Mouse (Mus musculus) liver, embryonic 15.5 days (tissue): ENCODE data around the gene H60b. TPM values are rescaled to one million over a fixed set of nuclear protein-coding genes. Genes with fewer than 3 reads are reported as not detected.
"Not testable (repeated sequence)": the region's sequence is repeated elsewhere in the genome, so short reads cannot be mapped to it uniquely, and the experiment has no call there.

ENCODE experiments used
- ATAC-seq: fragments of 200-750 bp; cut with Nextera tagmentation; 2 replicates; pipeline ENCODE4 v1.8.0; 2017; ENCODE audit warnings: moderate number of reproducible peaks, mild to moderate bottlenecking, moderate library complexity; ENCODE audit not compliant: insufficient read depth
- H3K27ac ChIP-seq: fragments of 300-500 bp; sonication (generic); replicated peaks from 2 replicates; pipeline ENCODE4 v1.5.1; 2015; ENCODE audit warnings: mild to moderate bottlenecking, inconsistent platforms
- H3K27me3 ChIP-seq: fragments of 300-500 bp; sonication (generic); 2 replicates; pipeline ENCODE4 v1.6.1; 2015; ENCODE audit warnings: mild to moderate bottlenecking, inconsistent platforms
- H3K36me3 ChIP-seq: fragments of 300-500 bp; sonication (generic); replicated peaks from 2 replicates; pipeline ENCODE4 v1.6.1; 2015; ENCODE audit warnings: moderate library complexity, mild to moderate bottlenecking, inconsistent platforms
- H3K4me1 ChIP-seq: fragments of 300-500 bp; sonication (generic); replicated peaks from 2 replicates; pipeline ENCODE4 v1.6.1; 2015; ENCODE audit warnings: inconsistent platforms
- H3K4me2 ChIP-seq: fragments of 300-500 bp; sonication (generic); 2 replicates; pipeline ENCODE4 v1.6.1; 2015; ENCODE audit warnings: moderate library complexity, mild to moderate bottlenecking, inconsistent platforms
- H3K4me3 ChIP-seq: fragments of 300-500 bp; sonication (generic); replicated peaks from 2 replicates; pipeline ENCODE4 v1.5.1; 2015; ENCODE audit warnings: mild to moderate bottlenecking, inconsistent platforms
- H3K9ac ChIP-seq: fragments of 300-500 bp; sonication (generic); 2 replicates; pipeline ENCODE4 v1.6.1; 2015; ENCODE audit warnings: moderate library complexity, mild to moderate bottlenecking, inconsistent platforms
- H3K9me3 ChIP-seq: fragments of 300-500 bp; sonication (generic); replicated peaks from 2 replicates; pipeline ENCODE4 v1.6.1; 2016; ENCODE audit warnings: inconsistent platforms
- whole genome bisulfite sequencing: fragments of 180-500 bp; shearing (Covaris S2); methylation state at CpG from one replicate; pipeline ENCODE4 v1.1.7; 2015; ENCODE audit warnings: mixed read lengths; ENCODE audit not compliant: insufficient replicate concordance; 5-methylcytosine and 5-hydroxymethylcytosine counted together
- polyA plus RNA-seq: library from polyadenylated mRNA; unstranded; fragments of >200 nt; fragmentation: Nextera tagmentation; extraction: Ambion mirVana; gene quantifications from 2 replicates; pipeline ENCODE4 v1.2.1, GENCODE M21; 2015

H60b gene
- polyA plus RNA-seq = 0.36 TPM in 1 of 2 replicates, not detected in the other

DNA sequence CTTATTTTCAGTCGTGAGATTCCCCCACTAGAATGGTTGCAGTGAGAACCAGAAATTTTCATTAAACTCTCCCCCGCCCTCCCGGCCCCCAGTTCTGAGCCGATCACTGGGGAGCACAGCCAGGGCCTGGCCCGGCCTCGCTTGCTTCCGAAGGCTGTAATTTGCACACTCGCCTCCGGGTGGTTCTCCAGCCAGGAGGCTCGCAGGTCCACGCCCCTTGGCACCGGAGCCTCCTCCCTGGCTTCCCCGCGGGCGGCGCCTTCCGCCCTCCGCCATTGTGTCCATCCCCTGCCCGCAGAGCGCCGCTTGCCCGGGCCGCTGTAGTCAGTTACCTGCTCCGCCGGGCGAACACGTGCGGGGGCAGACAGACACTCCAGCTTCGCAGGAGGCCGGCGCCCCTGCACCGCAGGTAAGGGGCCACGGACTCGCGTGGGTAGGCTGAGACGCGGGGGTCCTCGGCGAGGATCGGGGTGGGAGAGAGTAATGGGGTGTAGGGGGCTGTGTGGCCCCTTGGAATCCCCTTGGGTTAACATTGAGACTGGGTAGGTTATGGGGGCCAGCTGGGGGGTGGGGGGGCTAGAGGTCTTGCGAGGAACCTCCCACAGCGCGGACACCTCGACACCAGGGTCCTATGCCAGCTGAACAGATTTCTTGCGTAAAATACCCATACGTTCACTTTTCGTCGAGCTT lies at the start of gene H60b, which contains the start of gene Raet1e:
Gene H60b, plus strand, starts transcription at position 277 of the 690 bp plus-strand sequence.
Gene Raet1e, plus strand, starts transcription at position 260 of the 690 bp plus-strand sequence.
- not testable (repeated sequence) for H3K27ac ChIP-seq, H3K9me3 ChIP-seq, ATAC-seq, H3K36me3 ChIP-seq, H3K9ac ChIP-seq, H3K4me1 ChIP-seq
- 2% methylated on average over 48 of the region's 48 CpGs for WGBS
- Histone ChIP-seq H3K4me2 (peak within 1 kb of the TSS; percentile 48), H3K4me3 (peak within 1 kb of the TSS; percentile 34; the same call in 1 of the 2 replicates), H3K27me3 (peaks cover 84% of the 10 kb centered on the region)

GRCm38 (mm10) chr10:22140665-22141280 lies 17.6 kb upstream of the H60b start:
- Histone ChIP-seq H3K9me3 (no peaks in the 10 kb centered on the region), H3K27ac (no peak overlapping the region), H3K27me3 (0 out of 2 replicates have a peak, but pooled peaks cover 5% of the 10 kb centered on the region), H3K4me2 (peak overlapping the region; percentile 56), H3K36me3 (no peaks in the 10 kb centered on the region), H3K4me3 (0 out of 2 replicates have a peak overlapping the region, but pooled peaks have one; percentile 21), H3K4me1 (no peaks in the 10 kb centered on the region; the same call in 1 of the 2 replicates), H3K9ac (no peak overlapping the region)
- whole genome bisulfite sequencing = 3% methylated on average over 19 of the region's 19 CpGs
- ATAC-seq = no peak

- 55% methylated on average over 1 of the region's 1 CpGs for WGBS
- H3K9me3 ChIP-seq, H3K9ac ChIP-seq, H3K4me2 ChIP-seq, ATAC-seq, H3K4me1 ChIP-seq, H3K27ac ChIP-seq, H3K36me3 ChIP-seq, H3K4me3 ChIP-seq, H3K27me3 ChIP-seq: not testable (repeated sequence)
Observed at GRCm38 (mm10) chr10:22142194-22142593, 16.2 kb upstream of the H60b start.

DNA sequence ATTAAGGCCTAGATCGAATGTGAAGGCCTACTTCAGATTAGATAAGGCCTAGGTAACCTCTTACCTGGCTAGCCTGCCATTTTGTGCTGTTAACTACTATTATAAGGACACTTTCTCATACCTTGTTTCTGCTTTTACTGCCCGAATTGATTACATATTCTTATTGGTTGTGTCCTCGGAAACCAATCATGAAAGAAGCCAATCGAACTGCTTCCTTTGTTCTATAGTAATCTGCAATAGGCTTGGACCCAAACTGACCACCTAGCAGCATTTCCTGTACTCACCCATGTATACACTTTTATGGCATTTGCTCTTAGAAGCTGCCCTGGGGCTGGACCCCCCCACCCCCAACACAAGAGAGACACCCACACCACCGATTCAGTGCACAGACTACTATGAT lies 15.5 kb upstream of the H60b start:
- Histone ChIP-seq H3K27ac (no peak overlapping the region), H3K9me3 (no peaks in the 10 kb centered on the region), H3K4me1 (no peaks in the 10 kb centered on the region; the same call in 1 of the 2 replicates), H3K4me2 (no peak overlapping the region), H3K9ac (no peak overlapping the region), H3K4me3 (no peak overlapping the region), H3K36me3 (no peaks in the 10 kb centered on the region), H3K27me3 (0 out of 2 replicates have a peak, but pooled peaks cover 5% of the 10 kb centered on the region)
- 45% methylated on average over 5 of the region's 5 CpGs for WGBS
- ATAC-seq = no peak

- H3K4me1 ChIP-seq = peaks cover 6% of the 10 kb centered on the region
- H3K27ac ChIP-seq = no peak overlapping the region; the same call in 1 of the 2 replicates
- H3K9ac ChIP-seq = peak overlapping the region; percentile 40; the same call in 1 of the 2 replicates
- peaks cover 52% of the 10 kb centered on the region for H3K27me3 ChIP-seq
- H3K36me3 ChIP-seq = no peaks in the 10 kb centered on the region
- H3K4me2 ChIP-seq = peak overlapping the region; percentile 79
- H3K9me3 ChIP-seq = no peaks in the 10 kb centered on the region
- WGBS = under 1% methylated on average over 47 of the region's 50 CpGs
- peak overlapping the region; percentile 61 for H3K4me3 ChIP-seq
- ATAC-seq = peak; percentile 79
Observed at GRCm38 (mm10) chr10:22148441-22149072, 9.8 kb upstream of the H60b start.

GRCm38 (mm10) chr10:22149073-22149690 lies 9.2 kb upstream of the H60b start, which contains the start of gene E030030I06Rik:
TSS of gene E030030I06Rik (minus strand) at chr10:22149270.
- peak; percentile 37; the same call in 1 of the 2 replicates for ATAC-seq
- WGBS = under 1% methylated on average over 37 of the region's 37 CpGs
- Histone ChIP-seq H3K9me3 (no peaks in the 10 kb centered on the region), H3K9ac (peak within 1 kb of the TSS; percentile 40; the same call in 1 of the 2 replicates), H3K4me2 (peak within 1 kb of the TSS; percentile 79), H3K27ac (no peak within 1 kb of the TSS; the same call in 1 of the 2 replicates), H3K4me1 (peaks cover 6% of the 10 kb centered on the region), H3K27me3 (peaks cover 59% of the 10 kb centered on the region), H3K36me3 (no peaks in the 10 kb centered on the region), H3K4me3 (peak within 1 kb of the TSS; percentile 61)

GRCm38 (mm10) chr10:22149691-22150465 lies 8.5 kb upstream of the H60b start:
- H3K9ac ChIP-seq = no peak overlapping the region
- H3K36me3 ChIP-seq = no peaks in the 10 kb centered on the region
- H3K4me1 ChIP-seq = peaks cover 6% of the 10 kb centered on the region
- H3K27ac ChIP-seq = no peak overlapping the region
- no peak for ATAC-seq
- no peaks in the 10 kb centered on the region for H3K9me3 ChIP-seq
- peaks cover 66% of the 10 kb centered on the region for H3K27me3 ChIP-seq
- H3K4me3 ChIP-seq = peak overlapping the region; percentile 61
- 1% methylated on average over 50 of the region's 50 CpGs for WGBS
- H3K4me2 ChIP-seq = peak overlapping the region; percentile 79

GRCm38 (mm10) chr10:22150593-22150992 lies 7.8 kb upstream of the H60b start:
- Histone ChIP-seq H3K36me3 (no peaks in the 10 kb centered on the region), H3K9ac (no peak overlapping the region), H3K4me2 (peak overlapping the region; percentile 79), H3K4me1 (peaks cover 6% of the 10 kb centered on the region), H3K9me3 (no peaks in the 10 kb centered on the region), H3K27me3 (peaks cover 73% of the 10 kb centered on the region), H3K27ac (no peak overlapping the region), H3K4me3 (peak overlapping the region; percentile 61)
- whole genome bisulfite sequencing = under 1% methylated on average over 27 of the region's 27 CpGs
- ATAC-seq = no peak

GRCm38 (mm10) chr10:22151056-22151862 lies 7.1 kb upstream of the H60b start:
- H3K27ac ChIP-seq, H3K4me3 ChIP-seq, H3K4me1 ChIP-seq, H3K9me3 ChIP-seq, H3K9ac ChIP-seq, ATAC-seq, H3K36me3 ChIP-seq: not testable (repeated sequence)
- Histone ChIP-seq H3K27me3 (peaks cover 79% of the 10 kb centered on the region), H3K4me2 (peak overlapping the region; percentile 79; the same call in 1 of the 2 replicates)
- under 1% methylated on average over 55 of the region's 55 CpGs for WGBS
